Mouse (Mus musculus): Measurements from ENCODE around the gene Sugct.

DNA sequence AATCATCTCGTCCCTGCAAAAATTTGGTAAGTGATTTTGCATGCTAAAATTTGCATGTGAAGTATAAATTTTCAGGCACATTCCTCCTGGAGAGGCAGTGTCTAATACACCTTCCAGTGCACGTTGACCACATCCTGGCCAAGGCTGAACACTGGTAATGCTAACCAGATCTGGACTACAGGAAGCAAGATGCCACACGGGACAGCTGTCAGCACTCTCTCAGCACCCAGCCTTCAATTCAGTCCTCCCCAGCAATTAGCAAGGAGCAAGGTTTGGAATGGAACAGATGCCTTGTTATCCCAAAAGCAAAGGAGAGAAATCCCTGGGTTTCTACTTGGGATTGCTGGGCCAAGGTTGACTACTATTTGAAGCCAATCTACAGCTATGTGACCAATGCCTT, 529.4 kb downstream of the Sugct start:
- TF ChIP-seq CTCF (IDR thresholded peaks at IDR 0.05; ENCODE audit: insufficient read depth, low read depth, low read length) (no peak), POLR2A (IDR thresholded peaks at IDR 0.05; ENCODE audit: insufficient read depth, low read depth, low read length) (no peak)
